Mouse (Mus musculus): ENCODE measurements around the gene Tmx2. TPM values are rescaled to one million over a fixed set of nuclear protein-coding genes. Genes with fewer than 3 reads are reported as not detected.

Tmx2 gene
- polyA plus RNA-seq, 1 experiment, result 63.6 TPM

GRCm38 (mm10) chr2:84638428-84639220, 40.3 kb downstream of the Tmx2 start:
- no peak for DNase-seq (ENCODE audit: low spot score)

GRCm38 (mm10) chr2:84637452-84638165, 41.3 kb downstream of the Tmx2 start:
- DNase-seq (ENCODE audit: low spot score), result no peak

- no peak for DNase-seq (ENCODE audit: low spot score)
Measured at GRCm38 (mm10) chr2:84636231-84636741, 42.7 kb downstream of the Tmx2 start.

- no peak for DNase-seq (ENCODE audit: low spot score)
Measured at GRCm38 (mm10) chr2:84635611-84636010, 43.3 kb downstream of the Tmx2 start.

- no peak for DNase-seq (ENCODE audit: low spot score)
Measured at GRCm38 (mm10) chr2:84634934-84635482, 43.9 kb downstream of the Tmx2 start.

GRCm38 (mm10) chr2:84634006-84634405, 44.9 kb downstream of the Tmx2 start:
- no peak for DNase-seq (ENCODE audit: low spot score)

DNA sequence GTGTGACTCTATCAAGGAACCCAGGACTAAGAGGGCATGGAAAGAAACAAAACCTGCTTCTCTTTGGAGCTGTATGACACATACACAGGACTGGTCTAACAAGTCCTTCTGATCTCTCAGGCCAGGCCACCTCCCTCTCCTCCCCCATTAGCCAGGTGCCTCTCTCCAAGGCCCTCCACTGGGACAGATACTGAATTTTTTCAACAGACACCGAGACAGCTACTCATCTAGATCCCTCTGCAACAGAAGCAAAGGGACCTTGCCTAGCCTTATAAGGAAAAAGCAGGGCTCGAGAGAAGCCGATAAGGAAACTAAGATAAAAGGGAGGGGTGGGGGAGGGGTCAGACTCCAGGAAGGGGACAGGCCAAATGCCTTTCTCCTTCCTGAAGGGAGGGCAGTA, 45.9 kb downstream of the Tmx2 start:
- DNase-seq (ENCODE audit: low spot score), result no peak

- DNase-seq (ENCODE audit: low spot score), result no peak
Measured at GRCm38 (mm10) chr2:84632001-84632400, 46.9 kb downstream of the Tmx2 start.

GRCm38 (mm10) chr2:84627036-84627435, 51.9 kb downstream of the Tmx2 start:
- no peak for DNase-seq (ENCODE audit: low spot score)

GRCm38 (mm10) chr2:84626366-84626975, 52.5 kb downstream of the Tmx2 start:
- no peak for DNase-seq (ENCODE audit: low spot score)

DNA sequence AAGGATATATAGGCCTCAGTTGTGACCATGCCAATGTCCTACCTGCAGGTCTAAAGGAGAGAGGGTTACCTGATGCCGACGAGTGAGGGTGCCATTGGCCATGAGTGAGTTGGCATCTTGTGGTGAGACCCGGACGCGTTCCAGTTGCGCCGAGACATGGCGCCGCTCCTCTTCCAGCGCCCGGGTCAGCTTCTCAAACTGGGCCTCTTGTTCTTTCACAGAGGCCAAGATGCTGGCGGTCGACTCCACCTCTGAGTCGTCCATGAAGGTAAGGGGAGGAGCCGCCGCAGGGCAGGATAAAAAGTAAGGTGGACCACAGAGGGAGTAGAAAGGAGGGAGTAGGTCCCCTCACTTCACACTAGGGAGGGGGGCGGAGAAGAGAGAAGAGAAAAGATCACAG, 54.7 kb downstream of the Tmx2 start:
- no peak for DNase-seq (ENCODE audit: low spot score)

DNA sequence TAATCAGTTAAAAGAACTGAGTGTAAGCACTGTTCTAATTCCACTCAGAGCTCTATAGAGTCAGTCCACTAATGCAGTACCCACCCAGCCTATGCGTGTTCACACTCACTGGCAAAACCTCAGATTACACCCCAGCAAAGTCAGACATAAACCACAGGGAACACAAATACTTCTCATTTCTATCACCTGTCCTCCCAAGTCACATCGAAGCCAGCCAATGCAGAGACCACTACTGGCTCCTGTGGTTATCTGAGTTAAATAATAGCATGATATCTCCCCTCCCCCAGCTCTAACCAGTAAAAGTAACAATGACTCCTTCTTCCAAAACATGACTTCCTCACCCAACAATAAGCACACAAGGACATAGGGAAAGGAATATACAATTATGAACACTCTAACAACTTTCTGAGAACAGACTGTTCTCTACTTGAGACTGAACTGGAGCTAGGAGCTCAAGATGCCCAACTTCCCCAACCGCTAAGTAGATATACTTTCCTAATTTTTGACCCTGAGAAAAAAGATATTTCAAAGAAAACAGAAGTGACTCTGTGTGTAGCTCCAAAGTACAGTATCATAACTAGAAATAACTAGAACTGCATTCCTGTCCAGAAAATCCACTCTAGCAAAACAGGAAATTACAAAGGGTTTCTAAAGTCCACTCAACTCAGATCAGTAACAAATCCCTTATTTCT, 55.4 kb downstream of the Tmx2 start:
- DNase-seq (ENCODE audit: low spot score), result no peak

DNA sequence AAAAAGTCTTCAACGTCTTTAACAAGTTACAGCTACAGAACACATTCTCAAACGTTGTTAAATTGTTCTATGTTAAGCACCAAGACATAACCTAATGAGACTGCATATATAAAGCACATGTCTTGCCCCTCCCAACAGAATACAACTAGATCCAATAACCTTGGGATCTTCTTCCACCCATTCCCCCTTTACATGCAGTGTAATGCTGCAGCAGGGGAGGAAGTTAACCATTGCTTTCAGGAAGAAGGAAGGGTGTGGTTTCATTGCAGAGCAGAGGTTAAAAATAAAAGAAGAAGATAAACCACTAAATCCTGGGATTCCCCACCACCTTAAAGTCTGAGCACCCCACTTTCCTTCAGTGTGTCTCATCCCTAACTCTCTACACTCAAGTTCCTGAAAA, 56.3 kb downstream of the Tmx2 start:
- DNase-seq (ENCODE audit: low spot score), result no peak

Other genes with a start within 250 kb of the Tmx2 start
- 19.3 and 21.8 TPM in 2 replicates for gene Tfpi, start 202.4 kb downstream of the Tmx2 start, polyA plus RNA-seq (2012; rRNA removed)
- 85.0 and 89.4 TPM in 2 replicates for gene Ctnnd1, start 28.4 kb downstream of the Tmx2 start, polyA plus RNA-seq (2012; rRNA removed)
- gene Btbd18, start 20.1 kb downstream of the Tmx2 start, polyA plus RNA-seq (2012; rRNA removed), result not detected in 2 replicates
- 46.1 and 59.1 TPM in 2 replicates for gene Selenoh, start 8.4 kb downstream of the Tmx2 start, polyA plus RNA-seq (2012; rRNA removed)
- not detected in 2 replicates for gene Gm28635, start 1.1 kb downstream of the Tmx2 start, polyA plus RNA-seq (2012; rRNA removed)
- 18.3 and 20.1 TPM in 2 replicates for gene Med19, start 738 bp downstream of the Tmx2 start, polyA plus RNA-seq (2012; rRNA removed)
- 41.3 and 46.0 TPM in 2 replicates for gene Zdhhc5, start 36.0 kb upstream of the Tmx2 start, polyA plus RNA-seq (2012; rRNA removed)
- 15.4 and 20.7 TPM in 2 replicates for gene Clp1, start 48.2 kb upstream of the Tmx2 start, polyA plus RNA-seq (2012; rRNA removed)
- 17.0 and 17.5 TPM in 2 replicates for gene Ypel4, start 54.9 kb upstream of the Tmx2 start, polyA plus RNA-seq (2012; rRNA removed)
- 3.1 and 3.2 TPM in 2 replicates for gene Gm19426, start 64.5 kb upstream of the Tmx2 start, polyA plus RNA-seq (2012; rRNA removed)
- 711 and 879 TPM in 2 replicates for gene Serping1, start 96.3 kb upstream of the Tmx2 start, polyA plus RNA-seq (2012; rRNA removed)
- 36.2 and 36.3 TPM in 2 replicates for gene Ube2l6, start 119.7 kb upstream of the Tmx2 start, polyA plus RNA-seq (2012; rRNA removed)
- not detected in 2 replicates for gene Smtnl1, start 143.5 kb upstream of the Tmx2 start, polyA plus RNA-seq (2012; rRNA removed)
- 35.0 and 47.5 TPM in 2 replicates for gene Timm10, start 147.9 kb upstream of the Tmx2 start, polyA plus RNA-seq (2012; rRNA removed)
- gene Slc43a1, start 159.7 kb upstream of the Tmx2 start, polyA plus RNA-seq (2012; rRNA removed), result 11.4 and 12.6 TPM in 2 replicates
- gene Rtn4rl2, start 207.6 kb upstream of the Tmx2 start, polyA plus RNA-seq (2012; rRNA removed), result 1.4 and 1.6 TPM in 2 replicates